20 mouse cellular contexts compared by ENCODE assay signal in the genomic region with DNA sequence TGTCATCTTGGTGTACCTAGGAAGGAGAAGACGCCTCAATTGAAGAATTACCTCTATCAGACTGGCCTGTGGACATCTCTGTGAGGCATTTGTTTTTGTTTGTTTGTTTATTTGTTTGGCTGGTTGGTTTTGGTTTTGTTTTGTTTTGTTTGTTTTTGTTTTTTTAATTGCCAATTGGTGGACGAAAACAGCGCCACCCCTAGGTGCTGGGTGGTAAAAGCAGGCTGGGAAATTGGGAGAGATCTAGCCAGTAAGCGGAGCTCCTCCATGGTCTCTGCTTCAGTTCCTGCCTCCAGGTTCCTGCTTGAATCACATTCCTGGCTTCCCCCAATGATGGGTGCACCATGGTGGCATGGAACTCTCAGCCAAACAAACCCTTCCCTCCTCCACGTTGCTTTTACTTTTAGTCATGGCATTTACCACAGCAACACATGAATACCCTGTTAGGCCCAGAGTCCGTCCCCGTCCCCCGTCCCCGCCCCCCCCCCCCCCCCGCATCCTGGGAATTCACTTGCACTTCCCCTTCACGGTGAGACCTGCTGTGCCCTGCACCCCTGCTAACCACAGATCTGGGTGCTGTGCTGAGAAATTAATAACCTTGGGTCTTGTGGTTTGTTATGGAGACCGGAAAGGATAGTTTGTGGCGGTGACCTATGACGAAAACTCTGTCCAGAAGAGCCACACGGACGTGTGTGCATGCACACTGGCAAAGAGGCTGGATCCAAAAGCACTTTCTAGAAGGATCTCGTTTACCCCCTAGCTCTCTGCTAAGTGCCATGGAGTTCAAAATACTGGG. TPM values are rescaled to one million over a fixed set of nuclear protein-coding genes. Genes with fewer than 3 reads are reported as not detected.
DNase-seq lines count a peak whose midpoint lies in the region; ATAC-seq and TF ChIP-seq lines count a peak whose summit lies in the region.
"Had no signal": no experiment of that assay in that cellular context is flagged by ENCODE, and none has a peak within 500 bp of the region (broad histone marks: within the 10 kb centered on the region; RNA-seq: fewer than 3 reads in every experiment).

No protein-coding gene starts in this region.

- H3K9ac ChIP-seq in forebrain, postnatal 0 days, result no peak overlapping the region
- H3K9ac ChIP-seq in forebrain, embryonic 13.5 days, result no peak overlapping the region
- H3K9ac ChIP-seq in liver, postnatal 0 days (replicated peaks), result no peak overlapping the region
- H3K9ac ChIP-seq in liver, embryonic 12.5 days, result no peak overlapping the region
- H3K9ac ChIP-seq: embryonic facial prominence, embryonic 13.5 days; hindbrain, embryonic 15.5 days; midbrain, embryonic 12.5 days; neural tube, embryonic 15.5 days had no signal

- no peaks in the 10 kb centered on the region for H3K36me3 ChIP-seq in forebrain, postnatal 0 days (ENCODE audit: insufficient read depth)
- peaks cover 8% of the 10 kb centered on the region for H3K36me3 ChIP-seq in forebrain, embryonic 13.5 days (ENCODE audit: poor library complexity, severe bottlenecking)
- H3K36me3 ChIP-seq in liver, postnatal 0 days (replicated peaks; ENCODE audit: insufficient read depth, low read length), result no peaks in the 10 kb centered on the region
- H3K36me3 ChIP-seq in liver, embryonic 12.5 days, result peaks cover 14% of the 10 kb centered on the region
- H3K36me3 ChIP-seq in E14TG2a.4 (ENCODE audit: insufficient read depth, low read length), result no peaks in the 10 kb centered on the region
- H3K36me3 ChIP-seq: hindbrain, embryonic 15.5 days; neural tube, embryonic 15.5 days had no signal

- 93% methylated on average over 17 of the region's 17 CpGs for WGBS in forebrain, postnatal 0 days
- 94% methylated on average over 16 of the region's 17 CpGs for WGBS in forebrain, embryonic 13.5 days
- 57% methylated on average over 15 of the region's 17 CpGs for WGBS in liver, postnatal 0 days (ENCODE audit: insufficient replicate concordance)
- WGBS in liver, embryonic 12.5 days (ENCODE audit: insufficient replicate concordance), result 62% methylated on average over 17 of the region's 17 CpGs

- peak; percentile 15; the same call in 1 of the 2 replicates for TF ChIP-seq CTCF in forebrain, postnatal 0 days (IDR thresholded peaks at IDR 0.05; ENCODE audit: low read depth)
- peak; percentile 17; the same call in 1 of the 2 replicates for TF ChIP-seq CTCF in liver, postnatal 0 days (IDR thresholded peaks at IDR 0.05; ENCODE audit: low read depth)
- peak; percentile 51 for TF ChIP-seq CTCF in E14TG2a.4 (conservative IDR thresholded peaks at IDR 0.05; ENCODE audit: low read length)

- H3K4me2 ChIP-seq in forebrain, postnatal 0 days (ENCODE audit: low read depth), result no peak overlapping the region
- no peak overlapping the region for H3K4me2 ChIP-seq in forebrain, embryonic 13.5 days
- no peak overlapping the region for H3K4me2 ChIP-seq in liver, postnatal 0 days (ENCODE audit: low read depth, low read length)
- no peak overlapping the region for H3K4me2 ChIP-seq in liver, embryonic 12.5 days
- H3K4me2 ChIP-seq: embryonic facial prominence, embryonic 13.5 days; hindbrain, embryonic 15.5 days; midbrain, embryonic 12.5 days; neural tube, embryonic 15.5 days had no signal

- no peak for ATAC-seq in forebrain, postnatal 0 days
- ATAC-seq in forebrain, embryonic 13.5 days, result no peak
- ATAC-seq in liver, postnatal 0 days, result no peak
- ATAC-seq in liver, embryonic 12.5 days, result no peak
- ATAC-seq in megakaryocyte, adult 5-6 weeks (ENCODE audit: poor library complexity, severe bottlenecking), result peak; percentile 51

- TF ChIP-seq EP300 in liver, postnatal 0 days (IDR thresholded peaks at IDR 0.05; ENCODE audit: low read depth), result no peak

- H3K9me3 ChIP-seq in forebrain, postnatal 0 days (ENCODE audit: low read length), result no peaks in the 10 kb centered on the region
- H3K9me3 ChIP-seq in forebrain, embryonic 13.5 days (replicated peaks), result no peaks in the 10 kb centered on the region
- H3K9me3 ChIP-seq in liver, postnatal 0 days (ENCODE audit: low read length), result no peaks in the 10 kb centered on the region
- H3K9me3 ChIP-seq in liver, embryonic 12.5 days (replicated peaks), result no peaks in the 10 kb centered on the region
- H3K9me3 ChIP-seq in E14TG2a.4 (ENCODE audit: low read length), result no peaks in the 10 kb centered on the region
- H3K9me3 ChIP-seq: embryonic facial prominence, embryonic 13.5 days; hindbrain, embryonic 15.5 days; midbrain, embryonic 12.5 days; neural tube, embryonic 15.5 days had no signal

- H3K4me1 ChIP-seq in forebrain, postnatal 0 days (ENCODE audit: insufficient read depth), result peaks cover 8% of the 10 kb centered on the region
- peaks cover 32% of the 10 kb centered on the region for H3K4me1 ChIP-seq in forebrain, embryonic 13.5 days
- H3K4me1 ChIP-seq in liver, postnatal 0 days (ENCODE audit: insufficient read depth), result peaks cover 10% of the 10 kb centered on the region
- peaks cover 42% of the 10 kb centered on the region for H3K4me1 ChIP-seq in liver, embryonic 12.5 days
- H3K4me1 ChIP-seq in E14TG2a.4 (replicated peaks; ENCODE audit: low read depth, low read length), result peaks cover 56% of the 10 kb centered on the region

- H3K4me3 ChIP-seq in forebrain, postnatal 0 days (ENCODE audit: low read depth, low read length), result no peak overlapping the region
- H3K4me3 ChIP-seq in forebrain, embryonic 13.5 days, result no peak overlapping the region
- no peak overlapping the region for H3K4me3 ChIP-seq in liver, postnatal 0 days (ENCODE audit: low read depth, low read length)
- no peak overlapping the region for H3K4me3 ChIP-seq in liver, embryonic 12.5 days
- H3K4me3 ChIP-seq in E14TG2a.4 (replicated peaks; ENCODE audit: low read length), result no peak overlapping the region
- H3K4me3 ChIP-seq: embryonic facial prominence, embryonic 13.5 days; hindbrain, embryonic 15.5 days; midbrain, embryonic 12.5 days; myocyte; neural tube, embryonic 15.5 days had no signal

- no peak for DNase-seq in forebrain, postnatal 0 days
- DNase-seq in liver, postnatal 0 days, result no peak
- DNase-seq in urinary bladder, postnatal 10 days (ENCODE audit: low spot score), result no peak
- DNase-seq in layer of hippocampus, adult 8-10 months (ENCODE audit: low spot score in 2 of 2), result no peak
- DNase-seq: adrenal gland, postnatal 14 days; cerebellum, adult 8-10 months; heart, postnatal 10 days; kidney, adult 11 months; kidney, postnatal 14 days; lung, postnatal 14 days; right cerebral cortex, postnatal 4 days had no signal

- no peaks in the 10 kb centered on the region for H3K27me3 ChIP-seq in forebrain, postnatal 0 days (ENCODE audit: insufficient read depth, low read length)
- H3K27me3 ChIP-seq in forebrain, embryonic 13.5 days, result no peaks in the 10 kb centered on the region
- no peaks in the 10 kb centered on the region for H3K27me3 ChIP-seq in liver, postnatal 0 days (ENCODE audit: insufficient read depth, low read length)
- no peaks in the 10 kb centered on the region for H3K27me3 ChIP-seq in liver, embryonic 12.5 days (replicated peaks)
- H3K27me3 ChIP-seq in E14TG2a.4 (ENCODE audit: insufficient read depth, low read length), result peaks cover 30% of the 10 kb centered on the region
- H3K27me3 ChIP-seq: embryonic facial prominence, embryonic 13.5 days; hindbrain, embryonic 15.5 days; midbrain, embryonic 12.5 days; neural tube, embryonic 15.5 days had no signal

- H3K27ac ChIP-seq in forebrain, postnatal 0 days (ENCODE audit: low read depth, low read length), result no peak overlapping the region
- H3K27ac ChIP-seq in forebrain, embryonic 13.5 days, result no peak overlapping the region
- no peak overlapping the region for H3K27ac ChIP-seq in liver, postnatal 0 days (ENCODE audit: low read depth)
- H3K27ac ChIP-seq in liver, embryonic 12.5 days, result no peak overlapping the region
- H3K27ac ChIP-seq: embryonic facial prominence, embryonic 13.5 days; hindbrain, embryonic 15.5 days; midbrain, embryonic 12.5 days; neural tube, embryonic 15.5 days had no signal

RNA-seq across cellular contexts. Expression of a gene that starts 27.9 kb away (rescaled TPM):
- 20.7 and 29.4 TPM in 2 replicates for total RNA-seq in forebrain, postnatal 0 days (2014; rRNA removed)
- polyA plus RNA-seq in forebrain, postnatal 0 days (2015; fragmentation: Nextera tagmentation; extraction: Ambion mirVana), result 16.2 and 21.6 TPM in 2 replicates
- 20.3 and 23.3 TPM in 2 replicates for polyA plus RNA-seq in forebrain, embryonic 13.5 days (2015; fragmentation: Nextera tagmentation; extraction: Ambion mirVana)
- 5.3 TPM in 2 replicates for polyA plus RNA-seq in liver, postnatal 0 days (2015; fragmentation: Nextera tagmentation; extraction: Ambion mirVana)
- polyA plus RNA-seq in liver, embryonic 12.5 days (2016; fragmentation: Nextera tagmentation; extraction: Ambion mirVana), result 14.0 and 14.3 TPM in 2 replicates
- 15.6 and 17.2 TPM in 2 replicates for total RNA-seq in megakaryocyte, adult 5-6 weeks (2015)
- total RNA-seq in megakaryocyte, adult 5-6 weeks (2017), result 5.7 and 6.2 TPM in 2 replicates
- total RNA-seq in layer of hippocampus, adult 8-10 months (2022), result 10 to 100 TPM; 28.0 to 41.5 (median 34.1) TPM

RNA-seq across cellular contexts. Expression of a gene that starts 38.1 kb away (rescaled TPM):
- total RNA-seq in forebrain, postnatal 0 days (2014; rRNA removed), result 40.2 and 56.4 TPM in 2 replicates
- 123 and 135 TPM in 2 replicates for polyA plus RNA-seq in forebrain, postnatal 0 days (2015; fragmentation: Nextera tagmentation; extraction: Ambion mirVana)
- polyA plus RNA-seq in forebrain, embryonic 13.5 days (2015; fragmentation: Nextera tagmentation; extraction: Ambion mirVana), result 44.1 and 45.2 TPM in 2 replicates
- 59.0 and 61.1 TPM in 2 replicates for polyA plus RNA-seq in liver, postnatal 0 days (2015; fragmentation: Nextera tagmentation; extraction: Ambion mirVana)
- polyA plus RNA-seq in liver, embryonic 12.5 days (2016; fragmentation: Nextera tagmentation; extraction: Ambion mirVana), result 83.8 and 88.7 TPM in 2 replicates
- 42.3 and 47.1 TPM in 2 replicates for total RNA-seq in megakaryocyte, adult 5-6 weeks (2015)
- total RNA-seq in megakaryocyte, adult 5-6 weeks (2017), result 33.1 and 33.5 TPM in 2 replicates
- 100 to 1,000 TPM; 131 to 151 (median 146) TPM for total RNA-seq in layer of hippocampus, adult 8-10 months (2022)

RNA-seq across cellular contexts. Expression of a gene that starts 48.6 kb away (rescaled TPM):
- 16.6 and 22.0 TPM in 2 replicates for total RNA-seq in forebrain, postnatal 0 days (2014; rRNA removed)
- polyA plus RNA-seq in forebrain, postnatal 0 days (2015; fragmentation: Nextera tagmentation; extraction: Ambion mirVana), result 6.5 and 8.7 TPM in 2 replicates
- polyA plus RNA-seq in forebrain, embryonic 13.5 days (2015; fragmentation: Nextera tagmentation; extraction: Ambion mirVana), result 6.7 and 7.8 TPM in 2 replicates
- 1.5 and 1.9 TPM in 2 replicates for polyA plus RNA-seq in liver, postnatal 0 days (2015; fragmentation: Nextera tagmentation; extraction: Ambion mirVana)
- 3.5 and 3.9 TPM in 2 replicates for polyA plus RNA-seq in liver, embryonic 12.5 days (2016; fragmentation: Nextera tagmentation; extraction: Ambion mirVana)
- 0.02 TPM in 1 of 2 replicates, not detected in the other for total RNA-seq in megakaryocyte, adult 5-6 weeks (2015)
- total RNA-seq in megakaryocyte, adult 5-6 weeks (2017), result 1.2 and 1.4 TPM in 2 replicates
- total RNA-seq in layer of hippocampus, adult 8-10 months (2022), result 10 to 100 TPM; 52.2 to 70.6 (median 55.7) TPM
